Mouse (Mus musculus): ENCODE results near the gene Atf6b.

Atf6b gene

GRCm38 (mm10) chr17:34699575-34700408, 52.8 kb downstream of the Atf6b start:
- peak; percentile 38 to 48 for DNase-seq (ENCODE audit: low spot score in 2 of 2)

- no peak for DNase-seq (ENCODE audit: low spot score in 2 of 2)
Observed at GRCm38 (mm10) chr17:34700671-34701071, 53.7 kb downstream of the Atf6b start.
